Mouse (Mus musculus): ENCODE measurements at regions not wholly inside any gene's neighbourhood (a gene's known extent, or its start where the extent isn't known, plus 50 kb on each side); places are given as distances from the start of the nearest gene placed in this dataset.

- no peak overlapping the region for H3K9ac ChIP-seq (ENCODE audit: low read depth, low read length)
- no peak overlapping the region for H3K4me2 ChIP-seq (ENCODE audit: low read length)
- ATAC-seq = no peak
- H3K27ac ChIP-seq (ENCODE audit: low read length) = no peak overlapping the region
- 52% methylated on average over 6 of the region's 6 CpGs for WGBS
- no peaks in the 10 kb centered on the region for H3K27me3 ChIP-seq (ENCODE audit: control insufficient read depth, insufficient read depth, low read depth, low read length)
- no peaks in the 10 kb centered on the region for H3K4me1 ChIP-seq (ENCODE audit: control insufficient read depth, insufficient read depth, low read length)
- H3K9me3 ChIP-seq (replicated peaks; ENCODE audit: control insufficient read depth, low read length, poor library complexity, severe bottlenecking) = no peaks in the 10 kb centered on the region
- no peak overlapping the region for H3K4me3 ChIP-seq (ENCODE audit: low read depth, low read length)
- H3K36me3 ChIP-seq (ENCODE audit: control insufficient read depth, insufficient read depth, low read length) = no peaks in the 10 kb centered on the region
Observed at GRCm38 (mm10) chr5:38972397-38973159, 96.0 kb upstream of the Clnk start.

DNA sequence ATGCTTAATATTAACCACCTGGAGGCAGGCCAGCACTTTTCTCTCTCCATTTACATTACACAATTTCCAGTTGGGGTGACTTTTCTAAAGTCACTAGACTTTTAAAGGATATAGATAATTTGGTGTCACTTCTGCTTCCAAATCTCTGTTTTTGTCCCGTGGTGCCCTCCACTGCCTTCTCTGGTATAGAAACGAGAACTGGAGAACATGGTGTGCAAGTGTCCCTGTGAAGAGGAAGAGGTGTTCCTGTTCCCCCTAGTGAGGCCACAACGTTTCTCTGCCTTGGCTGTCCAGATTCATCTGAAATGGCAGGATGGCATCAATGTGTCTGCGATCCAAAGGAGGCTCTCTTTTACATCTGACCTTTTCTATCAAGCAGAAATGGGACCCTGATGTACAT is 93.9 kb upstream of the Clnk start:
- no peak overlapping the region for H3K27ac ChIP-seq (ENCODE audit: low read length)
- no peaks in the 10 kb centered on the region for H3K27me3 ChIP-seq (ENCODE audit: control insufficient read depth, insufficient read depth, low read depth, low read length)
- H3K4me1 ChIP-seq (ENCODE audit: control insufficient read depth, insufficient read depth, low read length) = no peaks in the 10 kb centered on the region
- no peak for ATAC-seq
- no peaks in the 10 kb centered on the region for H3K36me3 ChIP-seq (ENCODE audit: control insufficient read depth, insufficient read depth, low read length)
- H3K9ac ChIP-seq (ENCODE audit: low read depth, low read length) = no peak overlapping the region
- 90% methylated on average over 4 of the region's 4 CpGs for WGBS
- no peak overlapping the region for H3K4me3 ChIP-seq (ENCODE audit: low read depth, low read length)
- no peaks in the 10 kb centered on the region for H3K9me3 ChIP-seq (replicated peaks; ENCODE audit: control insufficient read depth, low read length, poor library complexity, severe bottlenecking)
- H3K4me2 ChIP-seq (ENCODE audit: low read length) = no peak overlapping the region

DNA sequence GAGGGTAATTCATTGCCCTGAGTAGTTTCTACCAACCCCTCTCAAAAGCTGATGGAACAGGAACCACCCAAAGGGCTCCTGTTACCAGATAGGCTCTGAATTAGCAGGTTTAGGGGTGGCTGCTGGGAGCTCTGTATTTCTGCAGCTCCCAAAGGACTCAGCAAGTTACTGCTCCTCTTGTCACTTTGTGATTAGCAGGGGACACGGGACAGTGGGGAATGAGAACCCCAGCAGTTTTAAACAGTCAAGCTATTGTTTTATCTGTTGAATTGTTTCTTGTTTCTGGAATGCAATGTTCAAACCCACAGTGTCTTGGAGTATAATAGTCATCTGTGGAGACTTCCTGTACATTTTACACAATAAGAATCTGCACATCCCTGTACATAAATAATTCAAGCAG is 90.4 kb upstream of the Clnk start:
- H3K4me3 ChIP-seq (ENCODE audit: low read depth, low read length) = no peak overlapping the region
- WGBS = 52% methylated on average over 1 of the region's 1 CpGs
- H3K4me1 ChIP-seq (ENCODE audit: control insufficient read depth, insufficient read depth, low read length) = no peaks in the 10 kb centered on the region
- no peak overlapping the region for H3K27ac ChIP-seq (ENCODE audit: low read length)
- no peaks in the 10 kb centered on the region for H3K9me3 ChIP-seq (replicated peaks; ENCODE audit: control insufficient read depth, low read length, poor library complexity, severe bottlenecking)
- no peaks in the 10 kb centered on the region for H3K36me3 ChIP-seq (ENCODE audit: control insufficient read depth, insufficient read depth, low read length)
- ATAC-seq = no peak
- no peaks in the 10 kb centered on the region for H3K27me3 ChIP-seq (ENCODE audit: control insufficient read depth, insufficient read depth, low read depth, low read length)
- no peak overlapping the region for H3K9ac ChIP-seq (ENCODE audit: low read depth, low read length)
- H3K4me2 ChIP-seq (ENCODE audit: low read length) = no peak overlapping the region

- Histone ChIP-seq H3K9ac (ENCODE audit: low read depth, low read length) (no peak overlapping the region), H3K27ac (ENCODE audit: low read length) (no peak overlapping the region), H3K4me2 (ENCODE audit: low read length) (no peak overlapping the region), H3K4me1 (ENCODE audit: control insufficient read depth, insufficient read depth, low read length) (no peaks in the 10 kb centered on the region), H3K4me3 (ENCODE audit: low read depth, low read length) (no peak overlapping the region), H3K36me3 (ENCODE audit: control insufficient read depth, insufficient read depth, low read length) (no peaks in the 10 kb centered on the region), H3K27me3 (ENCODE audit: control insufficient read depth, insufficient read depth, low read depth, low read length) (no peaks in the 10 kb centered on the region), H3K9me3 (replicated peaks; ENCODE audit: control insufficient read depth, low read length, poor library complexity, severe bottlenecking) (no peaks in the 10 kb centered on the region)
- no peak for ATAC-seq
Observed at GRCm38 (mm10) chr5:38964445-38964844, 87.8 kb upstream of the Clnk start.

DNA sequence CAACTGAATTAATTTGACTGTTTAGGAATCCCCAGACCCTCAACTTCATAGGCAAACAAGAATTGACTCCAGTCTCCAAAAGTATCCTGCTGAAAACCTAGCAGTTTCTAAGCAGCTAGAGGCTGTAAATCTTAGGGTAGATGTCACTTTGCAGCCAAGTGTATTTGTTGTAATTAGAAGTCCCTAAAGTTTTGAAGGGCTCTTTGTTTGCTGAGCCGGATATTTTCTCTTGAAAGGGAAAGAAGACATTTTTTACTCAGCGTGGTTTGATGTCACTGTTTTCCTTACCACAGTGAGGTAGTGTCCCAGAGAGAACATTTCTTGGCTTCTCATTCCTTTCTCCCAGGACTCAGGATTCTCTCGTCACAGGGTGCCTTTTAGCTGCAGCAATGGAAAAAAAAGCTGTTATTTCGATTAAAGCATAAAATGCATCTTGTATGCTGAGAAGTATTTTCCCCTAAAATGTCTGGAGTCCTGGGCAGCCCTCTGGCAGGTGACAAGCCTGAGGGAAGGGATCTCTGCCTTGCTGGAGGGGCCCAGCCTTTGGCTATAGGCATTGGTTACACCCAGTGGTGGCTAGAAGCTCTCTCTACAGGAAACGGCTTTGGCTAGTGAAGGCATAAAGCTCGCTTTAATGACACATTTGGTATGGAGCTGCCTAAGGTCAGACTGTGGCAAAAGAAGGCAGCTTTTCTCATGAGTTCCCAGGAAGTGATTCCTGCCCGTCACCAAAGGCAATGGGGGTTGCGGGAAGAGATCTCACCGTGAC is 74.1 kb upstream of the Clnk start:
- Histone ChIP-seq H3K4me3 (ENCODE audit: low read depth, low read length) (no peak overlapping the region), H3K9me3 (replicated peaks; ENCODE audit: control insufficient read depth, low read length, poor library complexity, severe bottlenecking) (no peaks in the 10 kb centered on the region), H3K36me3 (ENCODE audit: control insufficient read depth, insufficient read depth, low read length) (no peaks in the 10 kb centered on the region), H3K27ac (ENCODE audit: low read length) (no peak overlapping the region; the same call in 1 of the 2 replicates), H3K27me3 (ENCODE audit: control insufficient read depth, insufficient read depth, low read depth, low read length) (no peaks in the 10 kb centered on the region), H3K4me1 (ENCODE audit: control insufficient read depth, insufficient read depth, low read length) (no peaks in the 10 kb centered on the region), H3K4me2 (ENCODE audit: low read length) (no peak overlapping the region), H3K9ac (ENCODE audit: low read depth, low read length) (no peak overlapping the region)
- no peak for ATAC-seq
- WGBS = 73% methylated on average over 9 of the region's 9 CpGs

DNA sequence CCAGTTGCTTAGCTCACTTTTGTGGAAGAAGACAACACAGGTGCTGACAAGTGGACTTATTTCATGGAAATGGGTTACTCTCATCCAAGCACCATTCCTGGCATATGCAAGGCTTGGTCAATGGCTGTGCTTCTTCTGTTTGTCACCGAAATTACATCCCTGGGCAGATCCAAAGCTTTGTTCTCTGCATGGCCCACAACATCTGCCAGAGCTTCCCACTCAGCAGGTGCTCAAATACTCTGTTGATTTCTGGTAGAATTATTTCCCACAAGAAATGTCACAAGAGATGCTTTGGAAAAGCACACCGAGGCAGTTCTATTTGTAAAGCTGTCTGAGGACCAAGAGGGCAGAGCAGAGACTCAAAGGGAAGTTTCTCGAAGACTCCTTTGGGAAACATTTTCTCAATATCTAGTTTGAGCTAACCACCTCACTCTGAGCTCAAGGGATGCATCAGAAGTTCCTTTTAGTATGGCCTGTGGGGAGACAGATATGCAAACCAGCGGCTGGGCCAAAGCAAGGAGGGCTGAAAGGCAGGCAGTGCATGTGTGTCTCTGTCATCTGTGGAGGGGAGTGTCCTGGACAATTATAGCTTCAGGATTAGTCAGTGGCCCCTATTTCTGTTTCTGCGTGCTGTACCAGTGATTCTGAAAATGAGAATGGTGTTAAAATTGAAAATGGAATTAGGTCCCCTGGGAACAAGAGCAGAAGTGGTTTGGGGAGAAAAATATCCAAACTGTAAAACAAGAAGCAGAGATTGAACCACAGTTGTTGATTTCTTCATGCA is 69.5 kb upstream of the Clnk start:
- Histone ChIP-seq H3K4me1 (ENCODE audit: control insufficient read depth, insufficient read depth, low read length) (no peaks in the 10 kb centered on the region), H3K9ac (ENCODE audit: low read depth, low read length) (no peak overlapping the region), H3K27ac (ENCODE audit: low read length) (no peak overlapping the region), H3K27me3 (ENCODE audit: control insufficient read depth, insufficient read depth, low read depth, low read length) (no peaks in the 10 kb centered on the region), H3K4me3 (ENCODE audit: low read depth, low read length) (no peak overlapping the region), H3K4me2 (ENCODE audit: low read length) (no peak overlapping the region), H3K36me3 (ENCODE audit: control insufficient read depth, insufficient read depth, low read length) (no peaks in the 10 kb centered on the region), H3K9me3 (replicated peaks; ENCODE audit: control insufficient read depth, low read length, poor library complexity, severe bottlenecking) (no peaks in the 10 kb centered on the region)
- ATAC-seq = no peak
- WGBS = 83% methylated on average over 5 of the region's 5 CpGs

GRCm38 (mm10) chr5:38932382-38933079 is 55.9 kb upstream of the Clnk start:
- no peaks in the 10 kb centered on the region for H3K4me1 ChIP-seq (ENCODE audit: control insufficient read depth, insufficient read depth, low read length)
- ATAC-seq = no peak
- 65% methylated on average over 7 of the region's 7 CpGs for WGBS

DNA sequence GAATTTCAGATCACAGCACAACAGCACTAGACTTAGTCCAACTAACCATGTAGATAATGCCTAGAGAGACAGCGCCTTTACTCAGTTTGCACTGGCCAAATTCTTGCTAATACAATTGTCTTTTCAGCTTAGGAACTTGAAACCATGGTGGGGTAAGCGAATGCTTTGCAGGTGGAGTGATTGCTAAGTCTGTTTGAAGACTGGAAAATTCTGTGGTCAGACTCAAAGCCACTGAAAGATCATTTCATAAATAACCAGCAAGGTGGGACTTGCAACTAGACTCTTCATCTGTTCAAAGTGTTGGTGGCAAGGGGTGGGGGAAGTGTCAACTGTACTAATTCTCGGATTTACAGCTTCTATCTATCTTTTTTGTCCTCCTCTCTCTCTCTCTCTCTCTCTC is 50.4 kb upstream of the Clnk start:
- WGBS = 96% methylated on average over 3 of the region's 3 CpGs
- H3K9ac ChIP-seq (ENCODE audit: low read depth, low read length) = no peak overlapping the region

More at GRCm38 (mm10) chr5:38932382-38933079, 55.9 kb upstream of the Clnk start:
- no peaks in the 10 kb centered on the region for H3K9me3 ChIP-seq (replicated peaks; ENCODE audit: control insufficient read depth, low read length, poor library complexity, severe bottlenecking)
- no peak overlapping the region for H3K4me2 ChIP-seq (ENCODE audit: low read length)
- no peak overlapping the region for H3K9ac ChIP-seq (ENCODE audit: low read depth, low read length)
- no peaks in the 10 kb centered on the region for H3K36me3 ChIP-seq (ENCODE audit: control insufficient read depth, insufficient read depth, low read length)
- no peak overlapping the region for H3K27ac ChIP-seq (ENCODE audit: low read length)
- no peaks in the 10 kb centered on the region for H3K27me3 ChIP-seq (ENCODE audit: control insufficient read depth, insufficient read depth, low read depth, low read length)
- no peak overlapping the region for H3K4me3 ChIP-seq (ENCODE audit: low read depth, low read length)

More for the DNA sequence above, 50.4 kb upstream of the Clnk start:
- Histone ChIP-seq H3K36me3 (ENCODE audit: control insufficient read depth, insufficient read depth, low read length) (no peaks in the 10 kb centered on the region), H3K4me3 (ENCODE audit: low read depth, low read length) (no peak overlapping the region), H3K27ac (ENCODE audit: low read length) (no peak overlapping the region), H3K27me3 (ENCODE audit: control insufficient read depth, insufficient read depth, low read depth, low read length) (no peaks in the 10 kb centered on the region), H3K4me2 (ENCODE audit: low read length) (no peak overlapping the region), H3K9me3 (replicated peaks; ENCODE audit: control insufficient read depth, low read length, poor library complexity, severe bottlenecking) (no peaks in the 10 kb centered on the region), H3K4me1 (ENCODE audit: control insufficient read depth, insufficient read depth, low read length) (no peaks in the 10 kb centered on the region)
- ATAC-seq = no peak
